Mouse (Mus musculus): Measurements from ENCODE around the gene Ptgis.

GRCm38 (mm10) chr2:167213666-167214065 lies 26.7 kb downstream of the Ptgis start:
- no peak for TF ChIP-seq CTCF (IDR thresholded peaks at IDR 0.05; ENCODE audit: control insufficient read depth, insufficient read depth, insufficient replicate concordance, low read depth, low read length)
- TF ChIP-seq POLR2A (IDR thresholded peaks at IDR 0.05; ENCODE audit: control insufficient read depth, low read depth, low read length): no peak

Measured in testis, adult 2 months (tissue).